Mouse (Mus musculus) B cell, adult 2 months (primary cell): ENCODE results near the gene 6430628N08Rik.

Source experiments
- DNase-seq, 2 experiments: peaks; one replicate each; pipeline ENCODE4 v3.0.0; 2022

The 6430628N08Rik gene

GRCm38 (mm10) chr4:115890066-115890465 lies 399 bp upstream of the 6430628N08Rik start:
- no peak for DNase-seq

GRCm38 (mm10) chr4:115894281-115894680 lies 3.8 kb downstream of the 6430628N08Rik start:
- no peak for DNase-seq

GRCm38 (mm10) chr4:115897901-115898631 lies 7.6 kb downstream of the 6430628N08Rik start:
- no peak for DNase-seq

GRCm38 (mm10) chr4:115902816-115903215 lies 12.4 kb downstream of the 6430628N08Rik start:
- peak; percentile 79 for DNase-seq

- no peak for DNase-seq
Observed at GRCm38 (mm10) chr4:115904375-115904774, 13.9 kb downstream of the 6430628N08Rik start.

- DNase-seq: no peak
Observed at GRCm38 (mm10) chr4:115905701-115906100, 15.2 kb downstream of the 6430628N08Rik start.

GRCm38 (mm10) chr4:115906791-115907190 lies 16.3 kb downstream of the 6430628N08Rik start:
- DNase-seq: no peak

- DNase-seq: no peak
Observed at GRCm38 (mm10) chr4:115907994-115908393, 17.5 kb downstream of the 6430628N08Rik start.

- no peak for DNase-seq
Observed at GRCm38 (mm10) chr4:115908641-115909040, 18.2 kb downstream of the 6430628N08Rik start.

GRCm38 (mm10) chr4:115911586-115911985 lies 21.1 kb downstream of the 6430628N08Rik start:
- no peak for DNase-seq

- no peak for DNase-seq
Observed at GRCm38 (mm10) chr4:115919911-115920310, 29.4 kb downstream of the 6430628N08Rik start.

GRCm38 (mm10) chr4:115922688-115923087 lies 32.2 kb downstream of the 6430628N08Rik start:
- DNase-seq: no peak

- no peak for DNase-seq
Observed at GRCm38 (mm10) chr4:115923262-115923880, 32.9 kb downstream of the 6430628N08Rik start.

- no peak for DNase-seq
Observed at GRCm38 (mm10) chr4:115927637-115928036, 37.2 kb downstream of the 6430628N08Rik start.

GRCm38 (mm10) chr4:115931556-115932088 lies 41.2 kb downstream of the 6430628N08Rik start:
- no peak for DNase-seq

- peak in 1 of 2 experiments; percentile 8 for DNase-seq
Observed at GRCm38 (mm10) chr4:115935835-115936581, 45.5 kb downstream of the 6430628N08Rik start.

- no peak for DNase-seq
Observed at GRCm38 (mm10) chr4:115936646-115937045, 46.2 kb downstream of the 6430628N08Rik start.

GRCm38 (mm10) chr4:115937061-115937976 lies 46.9 kb downstream of the 6430628N08Rik start:
- DNase-seq: no peak

GRCm38 (mm10) chr4:115938276-115939160 lies 48.1 kb downstream of the 6430628N08Rik start:
- DNase-seq: no peak

GRCm38 (mm10) chr4:115939295-115940102 lies 49.0 kb downstream of the 6430628N08Rik start, which contains the start of gene Dmbx1:
TSS of gene Dmbx1 (minus strand) at chr4:115939926.
- no peak for DNase-seq
